Mouse (Mus musculus) liver, embryonic 15.5 days (tissue): ENCODE data around the gene Fam84b. TPM values are rescaled to one million over a fixed set of nuclear protein-coding genes. Genes with fewer than 3 reads are reported as not detected.
"Not testable (repeated sequence)": the region's sequence is repeated elsewhere in the genome, so short reads cannot be mapped to it uniquely, and the experiment has no call there.

ENCODE experiments used
- ATAC-seq: fragments of 200-750 bp; cut with Nextera tagmentation; 2 replicates; pipeline ENCODE4 v1.8.0; 2017; ENCODE audit warnings: moderate number of reproducible peaks, mild to moderate bottlenecking, moderate library complexity; ENCODE audit not compliant: insufficient read depth
- H3K27ac ChIP-seq: fragments of 300-500 bp; sonication (generic); replicated peaks from 2 replicates; pipeline ENCODE4 v1.5.1; 2015; ENCODE audit warnings: mild to moderate bottlenecking, inconsistent platforms
- H3K27me3 ChIP-seq: fragments of 300-500 bp; sonication (generic); 2 replicates; pipeline ENCODE4 v1.6.1; 2015; ENCODE audit warnings: mild to moderate bottlenecking, inconsistent platforms
- H3K36me3 ChIP-seq: fragments of 300-500 bp; sonication (generic); replicated peaks from 2 replicates; pipeline ENCODE4 v1.6.1; 2015; ENCODE audit warnings: moderate library complexity, mild to moderate bottlenecking, inconsistent platforms
- H3K4me1 ChIP-seq: fragments of 300-500 bp; sonication (generic); replicated peaks from 2 replicates; pipeline ENCODE4 v1.6.1; 2015; ENCODE audit warnings: inconsistent platforms
- H3K4me2 ChIP-seq: fragments of 300-500 bp; sonication (generic); 2 replicates; pipeline ENCODE4 v1.6.1; 2015; ENCODE audit warnings: moderate library complexity, mild to moderate bottlenecking, inconsistent platforms
- H3K4me3 ChIP-seq: fragments of 300-500 bp; sonication (generic); replicated peaks from 2 replicates; pipeline ENCODE4 v1.5.1; 2015; ENCODE audit warnings: mild to moderate bottlenecking, inconsistent platforms
- H3K9ac ChIP-seq: fragments of 300-500 bp; sonication (generic); 2 replicates; pipeline ENCODE4 v1.6.1; 2015; ENCODE audit warnings: moderate library complexity, mild to moderate bottlenecking, inconsistent platforms
- H3K9me3 ChIP-seq: fragments of 300-500 bp; sonication (generic); replicated peaks from 2 replicates; pipeline ENCODE4 v1.6.1; 2016; ENCODE audit warnings: inconsistent platforms
- WGBS: fragments of 180-500 bp; shearing (Covaris S2); methylation state at CpG from one replicate; pipeline ENCODE4 v1.1.7; 2015; ENCODE audit warnings: mixed read lengths; ENCODE audit not compliant: insufficient replicate concordance; 5-methylcytosine and 5-hydroxymethylcytosine counted together
- polyA plus RNA-seq: library from polyadenylated mRNA; unstranded; fragments of >200 nt; fragmentation: Nextera tagmentation; extraction: Ambion mirVana; gene quantifications from 2 replicates; pipeline ENCODE4 v1.2.1, GENCODE M21; 2015

Fam84b gene
- polyA plus RNA-seq, 1 experiment from 2014 or later = 2.6 TPM

DNA sequence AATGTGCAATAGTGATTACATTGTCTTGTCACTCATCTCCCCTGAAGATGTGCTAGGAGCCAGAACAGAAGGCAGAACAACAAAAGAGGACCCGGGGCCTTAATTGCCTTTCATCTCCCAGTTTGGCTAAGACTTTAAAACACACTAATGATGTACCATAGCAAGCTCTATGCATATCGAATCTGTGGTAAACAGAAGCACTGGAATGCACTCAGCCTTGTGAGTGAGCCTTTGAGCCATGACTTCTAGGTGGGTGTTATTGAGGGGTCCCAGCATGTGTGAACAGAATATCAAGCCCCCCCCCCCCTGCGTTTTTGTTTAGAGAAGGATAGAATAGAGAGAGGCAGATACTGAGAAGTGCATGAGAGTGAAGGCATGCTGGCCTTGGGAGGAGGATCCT lies 7.7 kb downstream of the Fam84b start:
- 28% methylated on average over 3 of the region's 3 CpGs for WGBS
- H3K27me3 ChIP-seq = no peaks in the 10 kb centered on the region
- no peaks in the 10 kb centered on the region for H3K9me3 ChIP-seq
- H3K4me3 ChIP-seq = no peak overlapping the region
- no peak overlapping the region for H3K9ac ChIP-seq
- H3K4me1 ChIP-seq = peaks cover 5% of the 10 kb centered on the region; the same call in 1 of the 2 replicates
- ATAC-seq = no peak
- no peak overlapping the region for H3K27ac ChIP-seq
- H3K36me3 ChIP-seq = no peaks in the 10 kb centered on the region
- H3K4me2 ChIP-seq = no peak overlapping the region

DNA sequence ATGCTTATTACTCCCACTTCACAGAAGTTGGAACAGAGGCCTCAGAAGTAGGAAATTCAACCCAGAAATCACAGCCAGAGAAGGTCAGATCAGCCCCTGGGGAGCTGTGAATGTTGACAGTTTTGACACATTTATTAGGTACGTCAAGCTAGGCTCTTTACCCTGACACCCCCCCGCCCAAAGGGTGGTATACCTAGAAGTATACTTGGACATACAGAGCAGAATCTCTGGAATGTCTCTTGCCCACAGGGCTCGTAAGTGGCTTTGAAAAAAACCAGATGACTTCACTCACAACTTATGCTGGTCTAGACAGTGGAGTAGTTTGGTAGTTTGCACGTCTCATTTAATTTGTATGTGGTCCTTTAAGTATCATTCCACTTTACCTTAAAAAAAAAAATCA lies 11.8 kb downstream of the Fam84b start:
- H3K9ac ChIP-seq = no peak overlapping the region
- no peaks in the 10 kb centered on the region for H3K9me3 ChIP-seq
- H3K27me3 ChIP-seq = no peaks in the 10 kb centered on the region
- 63% methylated on average over 4 of the region's 4 CpGs for WGBS
- no peak overlapping the region for H3K4me3 ChIP-seq
- no peak overlapping the region for H3K27ac ChIP-seq
- peaks cover 19% of the 10 kb centered on the region for H3K4me1 ChIP-seq
- no peak overlapping the region for H3K4me2 ChIP-seq
- ATAC-seq = no peak
- H3K36me3 ChIP-seq = no peaks in the 10 kb centered on the region

DNA sequence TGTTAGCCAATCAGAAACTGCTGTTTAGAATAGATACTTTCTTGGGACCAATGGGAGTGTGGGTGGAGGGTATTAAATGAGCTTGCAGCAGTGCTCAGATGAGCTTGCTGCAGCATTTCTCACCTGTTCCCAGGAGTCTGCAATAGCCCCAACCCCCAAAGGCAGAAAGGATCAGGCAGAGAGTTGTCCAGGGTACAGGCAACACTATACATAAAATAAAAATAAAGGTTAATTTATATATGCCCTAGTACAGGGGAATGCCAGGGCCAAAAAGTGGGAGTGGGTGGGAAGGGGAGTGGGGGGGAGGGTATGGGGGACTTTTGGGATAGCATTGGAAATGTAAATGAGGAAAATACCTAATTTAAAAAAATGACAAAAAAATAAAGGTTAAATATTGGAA lies 12.3 kb downstream of the Fam84b start:
- H3K9me3 ChIP-seq, H3K4me2 ChIP-seq, ATAC-seq, H3K36me3 ChIP-seq, H3K27me3 ChIP-seq, H3K27ac ChIP-seq, H3K9ac ChIP-seq, H3K4me3 ChIP-seq: not testable (repeated sequence)
- peaks cover 19% of the 10 kb centered on the region for H3K4me1 ChIP-seq

DNA sequence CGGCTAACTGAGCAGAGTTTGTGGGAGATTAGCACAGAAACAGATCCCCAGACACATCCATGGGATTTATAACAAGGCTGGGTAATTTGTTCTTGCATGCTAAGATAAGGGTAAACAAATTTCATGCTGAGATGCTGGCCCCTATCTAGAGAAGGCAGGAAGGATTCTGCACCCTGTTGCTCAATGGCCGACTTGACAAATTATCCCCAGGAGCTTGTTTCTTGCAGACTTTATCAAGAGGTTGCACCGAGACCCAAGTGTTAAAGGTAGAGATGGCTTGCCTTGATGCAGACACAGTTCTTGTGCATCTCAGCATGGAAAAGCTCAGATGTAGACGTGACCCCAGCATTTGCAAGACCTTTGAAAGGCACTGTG lies 13.3 kb downstream of the Fam84b start:
- Histone ChIP-seq H3K27me3 (no peaks in the 10 kb centered on the region), H3K9me3 (no peaks in the 10 kb centered on the region), H3K36me3 (no peaks in the 10 kb centered on the region), H3K9ac (no peak overlapping the region), H3K27ac (no peak overlapping the region), H3K4me2 (peak overlapping the region; percentile 20; the same call in 1 of the 2 replicates), H3K4me1 (peaks cover 19% of the 10 kb centered on the region), H3K4me3 (no peak overlapping the region)
- ATAC-seq = peak; percentile 71
- WGBS = 14% methylated on average over 4 of the region's 4 CpGs

DNA sequence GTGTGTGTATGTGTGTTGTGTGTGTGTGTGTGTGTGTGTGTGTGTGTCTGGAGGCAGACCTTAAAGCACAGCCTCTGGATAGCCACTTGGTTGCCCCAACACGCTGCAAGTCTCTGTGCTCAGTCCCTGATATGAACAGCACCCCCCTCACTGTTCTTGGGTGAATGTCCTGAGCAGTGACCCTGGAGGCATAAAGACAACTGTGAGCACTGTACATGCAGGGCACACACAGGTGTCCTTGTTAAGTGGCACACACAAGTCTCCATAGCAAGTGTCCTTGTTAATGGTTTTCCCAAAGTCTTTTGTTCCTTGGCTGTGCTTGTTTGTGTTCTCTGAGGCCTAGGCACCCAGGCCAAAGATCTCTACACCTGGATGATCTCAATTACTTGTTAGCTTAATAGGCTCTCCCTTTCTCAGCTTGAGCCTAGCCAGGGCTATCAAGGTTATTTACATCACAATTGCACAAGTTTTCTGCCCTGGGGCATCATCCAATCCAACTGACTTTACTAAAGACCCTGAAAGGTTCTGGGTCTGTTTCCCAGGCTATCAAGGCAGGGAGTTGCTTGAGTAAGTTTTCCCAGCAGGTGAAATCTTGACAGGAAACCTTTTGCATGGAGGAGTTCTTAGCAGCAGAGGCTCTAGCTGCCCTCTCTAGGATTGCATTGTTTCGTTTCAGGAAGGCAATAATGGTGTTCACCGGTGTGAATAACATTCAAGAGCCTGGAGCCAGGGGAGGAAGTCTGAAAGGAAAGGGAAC lies 13.9 kb downstream of the Fam84b start:
- H3K9ac ChIP-seq = no peak overlapping the region
- H3K9me3 ChIP-seq = no peaks in the 10 kb centered on the region
- peaks cover 19% of the 10 kb centered on the region for H3K4me1 ChIP-seq
- no peaks in the 10 kb centered on the region for H3K36me3 ChIP-seq
- no peaks in the 10 kb centered on the region for H3K27me3 ChIP-seq
- 16% methylated on average over 3 of the region's 3 CpGs for WGBS
- ATAC-seq = no peak
- H3K27ac ChIP-seq = no peak overlapping the region
- no peak overlapping the region for H3K4me2 ChIP-seq
- no peak overlapping the region for H3K4me3 ChIP-seq

DNA sequence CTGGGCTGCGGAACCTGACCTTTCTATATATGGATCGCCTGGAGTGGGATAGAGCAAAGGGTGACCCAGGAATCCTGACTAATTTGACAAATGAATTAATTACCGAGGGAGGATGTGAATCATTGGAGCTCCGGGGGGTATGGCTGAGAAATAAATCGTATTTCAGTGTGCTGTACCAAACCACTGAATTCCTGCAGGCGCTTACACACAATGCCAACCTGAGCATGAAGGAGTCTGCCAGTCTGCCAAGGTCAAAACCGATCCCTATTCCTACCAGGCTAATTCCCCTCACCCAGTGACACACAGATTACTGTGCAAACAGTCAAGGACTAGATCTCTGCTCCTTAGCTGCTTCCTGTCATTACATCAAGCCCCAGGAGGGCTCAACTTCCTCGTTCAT lies 15.4 kb downstream of the Fam84b start:
- Histone ChIP-seq H3K4me3 (no peak overlapping the region), H3K9ac (no peak overlapping the region), H3K9me3 (no peaks in the 10 kb centered on the region), H3K36me3 (no peaks in the 10 kb centered on the region), H3K27me3 (no peaks in the 10 kb centered on the region), H3K27ac (no peak overlapping the region), H3K4me2 (no peak overlapping the region), H3K4me1 (peaks cover 19% of the 10 kb centered on the region)
- ATAC-seq = no peak
- WGBS = 59% methylated on average over 8 of the region's 8 CpGs

DNA sequence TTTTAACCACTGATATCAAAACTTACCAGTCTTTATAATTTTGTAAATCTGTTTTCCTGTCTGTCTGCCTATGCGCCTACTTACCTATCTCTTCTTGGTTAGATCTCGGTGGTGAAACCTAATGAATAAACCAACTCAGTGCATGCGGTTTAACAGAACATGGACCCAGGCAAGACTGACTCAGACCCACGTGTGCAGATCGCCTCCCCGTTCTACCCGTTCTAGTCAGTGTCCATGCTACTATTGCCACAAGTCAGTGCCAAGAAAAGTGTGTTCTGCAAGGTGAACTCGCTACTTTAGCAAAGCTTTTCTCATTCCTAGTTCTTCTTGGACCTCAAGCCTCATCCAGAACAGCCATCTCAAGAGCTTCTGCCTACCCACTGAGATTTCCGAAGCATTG lies 15.9 kb downstream of the Fam84b start:
- no peak overlapping the region for H3K4me2 ChIP-seq
- no peak overlapping the region for H3K9ac ChIP-seq
- no peaks in the 10 kb centered on the region for H3K27me3 ChIP-seq
- H3K27ac ChIP-seq = no peak overlapping the region
- no peak overlapping the region for H3K4me3 ChIP-seq
- ATAC-seq = no peak
- no peaks in the 10 kb centered on the region for H3K9me3 ChIP-seq
- 67% methylated on average over 9 of the region's 9 CpGs for WGBS
- peaks cover 19% of the 10 kb centered on the region for H3K4me1 ChIP-seq
- H3K36me3 ChIP-seq = no peaks in the 10 kb centered on the region

DNA sequence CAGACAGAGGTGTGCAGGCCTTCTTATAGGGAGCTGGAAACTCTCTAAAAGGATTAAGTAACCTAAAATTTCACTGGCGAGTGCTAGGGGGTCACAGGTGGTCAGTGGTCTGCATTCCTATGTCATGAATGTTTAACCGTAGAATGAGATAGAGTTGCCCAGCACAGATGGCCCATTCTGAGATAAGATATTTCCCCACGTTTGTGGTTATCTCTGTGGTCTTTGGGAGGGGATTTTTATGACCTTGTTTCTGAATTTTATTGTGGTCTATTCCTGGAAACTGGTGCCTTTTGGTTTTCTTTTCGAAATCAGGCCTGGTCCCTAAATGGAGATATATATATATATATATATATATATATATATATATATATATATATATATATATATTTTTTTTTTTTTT lies 17.3 kb downstream of the Fam84b start:
- WGBS = 16% methylated on average over 4 of the region's 4 CpGs
- no peaks in the 10 kb centered on the region for H3K27me3 ChIP-seq
- H3K4me2 ChIP-seq = no peak overlapping the region
- no peak overlapping the region for H3K9ac ChIP-seq
- peaks cover 18% of the 10 kb centered on the region for H3K4me1 ChIP-seq
- no peak for ATAC-seq
- H3K36me3 ChIP-seq = no peaks in the 10 kb centered on the region
- no peaks in the 10 kb centered on the region for H3K9me3 ChIP-seq
- H3K27ac ChIP-seq = no peak overlapping the region
- no peak overlapping the region for H3K4me3 ChIP-seq

DNA sequence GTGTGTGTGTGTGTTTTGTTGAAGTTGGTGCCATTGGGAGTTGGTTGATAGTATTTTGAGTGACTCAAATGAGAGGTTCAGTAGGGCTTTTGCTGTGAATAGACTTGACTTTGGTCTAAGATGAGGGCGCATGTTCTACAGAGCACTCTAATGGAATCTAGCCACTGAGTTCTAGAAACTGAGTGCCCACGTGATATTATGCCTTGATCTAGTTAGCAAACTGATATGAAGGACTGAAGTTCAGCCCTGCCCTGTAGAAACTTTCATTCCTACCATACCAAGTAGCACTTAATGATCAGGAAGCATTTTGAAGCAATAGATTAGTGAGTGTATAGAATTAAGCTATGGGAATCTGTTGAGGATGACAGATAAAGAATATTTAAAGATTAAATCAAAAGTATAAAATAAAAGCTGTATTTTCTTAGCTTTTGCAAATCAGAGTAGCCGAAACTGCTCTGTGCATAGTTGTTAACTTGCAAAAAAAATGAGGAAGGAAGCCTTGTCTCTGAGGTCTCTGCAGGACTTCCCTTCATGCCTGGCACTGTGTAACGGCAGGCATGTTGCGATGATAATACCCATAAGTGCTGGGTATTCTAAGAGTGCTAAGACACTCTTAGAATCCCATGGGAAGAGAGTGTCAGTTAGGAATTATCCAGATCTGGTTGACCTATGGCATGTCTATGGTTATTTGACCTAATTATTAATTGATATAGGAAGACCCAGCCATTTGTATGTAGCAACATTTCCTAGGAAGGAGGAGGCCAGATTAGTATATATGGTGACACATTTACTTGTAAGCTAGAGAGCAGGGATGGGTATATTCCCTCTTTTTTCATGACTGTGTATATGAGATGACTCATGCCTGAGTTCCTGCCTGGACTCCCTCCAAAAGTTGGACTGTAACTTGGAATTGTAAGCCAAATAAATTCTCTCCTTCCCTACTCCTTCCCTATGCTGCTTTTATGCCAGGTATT lies 18.7 kb downstream of the Fam84b start:
- Histone ChIP-seq H3K36me3 (no peaks in the 10 kb centered on the region), H3K4me3 (no peak overlapping the region), H3K27ac (no peak overlapping the region), H3K27me3 (no peaks in the 10 kb centered on the region), H3K4me2 (no peak overlapping the region), H3K9ac (no peak overlapping the region), H3K4me1 (peaks cover 4% of the 10 kb centered on the region), H3K9me3 (no peaks in the 10 kb centered on the region)
- 27% methylated on average over 5 of the region's 5 CpGs for WGBS
- no peak for ATAC-seq

DNA sequence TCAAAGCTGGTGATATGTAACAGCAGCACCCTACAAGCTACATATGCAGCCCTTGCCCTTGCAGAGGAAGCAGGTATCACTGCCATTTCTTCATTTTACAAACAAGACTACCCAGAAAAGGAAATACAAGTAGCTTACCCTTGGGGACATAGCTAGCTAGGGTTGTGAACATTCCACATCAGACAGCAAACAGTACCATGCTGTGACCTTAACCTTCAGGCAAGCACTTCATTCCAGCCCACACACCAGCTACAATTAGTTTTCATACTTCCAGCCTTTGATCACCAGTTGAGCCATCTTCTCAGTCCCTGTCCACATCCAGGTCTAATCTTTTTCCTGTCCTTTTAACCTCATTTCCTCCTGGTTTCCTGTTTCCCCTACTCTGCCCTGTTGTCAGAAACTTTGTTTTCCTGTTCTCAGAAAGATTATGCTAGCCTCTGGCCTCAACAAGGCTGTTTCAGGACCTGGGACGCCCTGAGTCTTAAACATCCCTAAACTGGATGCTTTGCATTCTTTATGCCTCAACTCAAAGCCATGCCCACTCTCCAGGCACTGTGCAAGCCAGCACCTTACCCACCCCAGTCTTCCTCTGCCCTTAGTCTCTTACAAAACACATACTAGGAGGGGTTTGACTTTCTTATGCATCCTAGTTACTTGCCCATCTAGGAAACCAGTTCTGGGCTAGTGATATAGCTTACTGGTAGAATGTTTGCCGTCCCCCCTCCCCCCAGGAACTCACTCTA lies 19.9 kb downstream of the Fam84b start:
- no peak overlapping the region for H3K27ac ChIP-seq
- no peaks in the 10 kb centered on the region for H3K27me3 ChIP-seq
- 11% methylated on average over 2 of the region's 2 CpGs for WGBS
- no peak overlapping the region for H3K4me3 ChIP-seq
- no peaks in the 10 kb centered on the region for H3K9me3 ChIP-seq
- H3K4me2 ChIP-seq = no peak overlapping the region
- H3K36me3 ChIP-seq = no peaks in the 10 kb centered on the region
- no peak for ATAC-seq
- H3K9ac ChIP-seq = no peak overlapping the region
- H3K4me1 ChIP-seq = no peaks in the 10 kb centered on the region

DNA sequence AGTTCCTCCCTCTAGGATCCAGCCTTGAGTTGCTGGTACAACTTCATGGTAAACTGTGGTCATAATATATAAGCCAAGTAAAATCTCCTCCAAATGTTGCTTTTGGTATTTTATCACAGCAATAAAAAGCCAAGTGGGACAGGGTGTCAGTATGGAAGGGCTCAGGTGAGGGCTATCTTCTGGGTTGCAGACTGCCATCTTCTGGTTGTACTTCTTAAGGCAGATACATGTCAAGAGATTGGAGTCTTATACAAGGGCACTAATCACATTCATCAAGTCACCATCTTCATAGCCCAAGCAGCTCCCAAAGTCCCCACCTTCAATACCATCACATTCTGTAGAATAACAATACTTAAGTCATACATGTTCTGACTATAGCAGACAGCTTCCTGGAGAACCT lies 21.0 kb downstream of the Fam84b start:
- ATAC-seq = no peak

More for the DNA sequence above, 21.0 kb downstream of the Fam84b start:
- H3K27ac ChIP-seq = no peak overlapping the region
- no peak overlapping the region for H3K4me3 ChIP-seq
- H3K9me3 ChIP-seq = no peaks in the 10 kb centered on the region
- no peaks in the 10 kb centered on the region for H3K36me3 ChIP-seq
- no peaks in the 10 kb centered on the region for H3K27me3 ChIP-seq
- no peak overlapping the region for H3K4me2 ChIP-seq
- H3K4me1 ChIP-seq = no peaks in the 10 kb centered on the region
- H3K9ac ChIP-seq = no peak overlapping the region
